Mouse (Mus musculus) layer of hippocampus, adult 9-11 months (tissue): ENCODE results near the gene Upk2.

Experiments
- DNase-seq: peaks from one replicate; pipeline ENCODE4 v3.0.0; 2022

Gene Upk2

DNA sequence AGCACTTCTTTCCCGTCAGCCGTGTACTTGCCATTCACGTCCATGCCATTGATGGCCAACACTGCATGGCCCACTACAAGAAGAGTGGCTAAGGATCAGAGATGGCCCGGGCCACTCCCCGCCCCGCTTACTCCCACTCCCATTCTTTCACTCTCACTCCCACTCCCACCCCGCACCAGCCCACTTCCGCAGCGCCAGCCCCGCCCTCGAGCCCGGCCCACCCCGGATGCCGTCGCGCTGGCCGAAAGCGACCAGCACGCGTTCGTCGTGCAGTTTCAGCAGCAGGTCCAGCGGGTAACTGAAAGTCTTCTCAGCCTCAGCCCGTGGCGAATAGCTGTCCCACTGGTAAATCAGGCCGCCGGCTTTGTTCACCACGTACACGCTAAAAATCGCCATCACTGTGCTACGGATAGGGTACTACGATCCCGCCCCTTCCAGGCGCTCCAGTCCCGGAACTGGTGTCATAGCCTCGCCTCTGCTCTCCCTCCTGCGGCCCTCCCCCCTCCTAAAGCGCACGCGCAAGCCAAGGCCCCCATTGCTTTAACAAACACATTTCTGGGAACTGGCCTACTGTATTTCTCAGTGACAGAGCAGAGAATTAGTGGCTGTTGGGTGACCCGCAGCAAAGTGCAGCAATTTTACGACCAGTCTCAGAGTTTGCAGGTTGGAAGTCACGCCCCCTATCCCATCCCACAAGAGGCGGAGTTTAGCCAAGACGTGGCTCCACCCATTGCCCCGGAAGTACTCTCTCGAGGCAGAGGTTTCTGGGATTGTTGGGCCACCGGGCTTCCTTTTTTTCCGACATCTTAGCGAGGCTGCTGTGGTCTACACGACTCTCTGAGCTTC lies 47.6 kb downstream of the Upk2 start, which contains the start of the genes Rps25 and Trappc4:
TSS of gene Rps25 (plus strand) at position 234 of the 846 bp plus-strand sequence.
TSS of gene Trappc4 (minus strand) at position 695 of the 846 bp plus-strand sequence.
- peak; percentile 93 for DNase-seq

DNA sequence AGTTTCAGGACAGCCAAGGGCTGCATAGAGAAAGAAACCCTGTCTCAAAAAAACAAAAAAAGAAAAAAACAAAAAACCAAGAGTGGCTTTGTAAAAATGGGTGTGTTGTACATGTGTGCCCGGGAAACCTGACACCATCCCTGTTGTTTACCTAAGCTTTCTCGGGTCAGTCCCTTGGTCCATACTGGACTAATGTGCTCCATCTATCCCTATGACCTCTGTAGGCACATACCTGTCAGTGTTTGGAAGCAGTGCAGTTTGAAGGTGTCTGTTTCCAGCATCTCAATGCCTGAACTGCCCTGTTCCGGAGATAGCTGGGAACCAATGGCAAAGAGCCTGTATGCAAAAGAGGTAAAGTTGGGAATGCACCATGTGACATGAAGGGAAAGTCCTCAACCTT lies 49.8 kb downstream of the Upk2 start:
- no peak for DNase-seq
